Mouse (Mus musculus): ENCODE data around the gene Slc25a44. TPM values are rescaled to one million over a fixed set of nuclear protein-coding genes. Genes with fewer than 3 reads are reported as not detected.

Slc25a44 gene
- 17.0 TPM for polyA plus RNA-seq (2014; fragmentation: Illumina TruSeq; extraction: RNeasy Lipid Tissue Mini Kit (QIAGEN cat#74804); ENCODE audit: low read depth, low replicate concordance)

DNA sequence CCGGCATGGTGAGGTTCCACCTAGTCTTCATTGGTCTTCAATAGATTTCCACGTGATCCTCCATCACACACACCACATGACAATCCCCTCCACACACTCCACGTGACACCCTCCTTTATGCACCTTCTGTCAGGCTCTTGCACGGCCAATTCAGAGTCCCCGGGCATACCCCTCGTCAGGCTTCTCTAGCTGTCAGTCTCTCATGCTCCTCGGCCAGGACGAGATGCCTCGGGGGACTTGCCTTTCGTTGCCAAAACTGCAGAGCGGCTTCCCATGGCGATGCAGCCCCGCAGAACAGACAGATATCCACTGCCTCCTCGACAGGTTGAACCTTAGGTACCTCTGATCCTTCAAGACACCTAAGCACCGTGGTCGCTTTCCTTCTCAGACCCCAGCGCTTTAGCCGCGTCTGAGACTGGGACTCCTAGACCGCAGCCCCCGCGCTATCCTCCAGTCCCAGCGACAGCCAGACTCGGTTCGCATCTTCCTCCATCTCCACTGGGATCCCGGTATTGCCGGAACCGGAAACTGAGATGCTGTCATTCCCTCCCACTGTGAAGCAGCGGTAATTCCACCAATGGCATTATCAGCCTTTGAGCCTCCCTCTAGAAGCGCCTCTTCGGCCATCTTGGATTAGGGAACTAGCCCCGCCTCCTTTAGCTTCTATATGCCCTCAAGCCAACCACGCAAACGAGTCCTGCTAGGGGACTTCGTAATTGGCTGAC is at the start of gene Slc25a44:
Slc25a44 (minus strand) TSS at position 535 of the 725 bp plus-strand sequence.

DNA sequence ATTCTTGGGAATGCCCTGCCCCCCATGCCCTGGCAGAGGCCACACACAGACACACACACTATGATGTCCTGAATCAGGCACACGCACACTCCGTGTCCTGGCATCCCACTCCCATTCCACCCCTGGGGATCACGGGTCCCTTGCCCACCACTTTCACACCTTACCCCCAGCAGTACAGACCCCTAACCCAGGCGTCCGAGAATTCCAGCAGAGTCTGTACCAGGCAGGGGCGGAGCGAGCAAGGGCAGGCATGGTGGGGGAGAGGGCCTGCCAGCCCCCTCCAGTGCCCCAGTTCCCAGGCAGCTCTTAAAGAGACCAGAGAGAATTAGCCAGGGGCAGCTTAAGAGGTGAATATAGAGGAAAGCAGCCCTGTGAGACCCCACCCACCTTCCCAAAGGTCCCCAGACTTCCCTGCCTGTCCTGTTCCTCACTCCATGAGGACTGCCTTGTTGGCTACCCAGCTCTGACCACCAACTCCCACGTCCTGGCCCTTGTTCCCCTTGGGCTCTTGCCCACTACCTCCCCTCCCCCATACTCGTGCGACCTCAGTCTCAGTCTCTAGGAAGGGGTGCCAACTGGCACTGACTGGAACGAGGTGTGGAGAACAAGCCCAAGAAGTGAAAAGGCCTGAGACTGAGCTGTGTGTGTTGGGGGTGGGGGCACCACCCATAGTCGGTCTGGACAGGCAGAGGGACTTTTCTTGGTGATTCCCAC is 36.2 kb upstream of the Slc25a44 start, which contains the start of gene Sema4a:
Sema4a (minus strand) TSS at position 200 of the 714 bp plus-strand sequence.

DNA sequence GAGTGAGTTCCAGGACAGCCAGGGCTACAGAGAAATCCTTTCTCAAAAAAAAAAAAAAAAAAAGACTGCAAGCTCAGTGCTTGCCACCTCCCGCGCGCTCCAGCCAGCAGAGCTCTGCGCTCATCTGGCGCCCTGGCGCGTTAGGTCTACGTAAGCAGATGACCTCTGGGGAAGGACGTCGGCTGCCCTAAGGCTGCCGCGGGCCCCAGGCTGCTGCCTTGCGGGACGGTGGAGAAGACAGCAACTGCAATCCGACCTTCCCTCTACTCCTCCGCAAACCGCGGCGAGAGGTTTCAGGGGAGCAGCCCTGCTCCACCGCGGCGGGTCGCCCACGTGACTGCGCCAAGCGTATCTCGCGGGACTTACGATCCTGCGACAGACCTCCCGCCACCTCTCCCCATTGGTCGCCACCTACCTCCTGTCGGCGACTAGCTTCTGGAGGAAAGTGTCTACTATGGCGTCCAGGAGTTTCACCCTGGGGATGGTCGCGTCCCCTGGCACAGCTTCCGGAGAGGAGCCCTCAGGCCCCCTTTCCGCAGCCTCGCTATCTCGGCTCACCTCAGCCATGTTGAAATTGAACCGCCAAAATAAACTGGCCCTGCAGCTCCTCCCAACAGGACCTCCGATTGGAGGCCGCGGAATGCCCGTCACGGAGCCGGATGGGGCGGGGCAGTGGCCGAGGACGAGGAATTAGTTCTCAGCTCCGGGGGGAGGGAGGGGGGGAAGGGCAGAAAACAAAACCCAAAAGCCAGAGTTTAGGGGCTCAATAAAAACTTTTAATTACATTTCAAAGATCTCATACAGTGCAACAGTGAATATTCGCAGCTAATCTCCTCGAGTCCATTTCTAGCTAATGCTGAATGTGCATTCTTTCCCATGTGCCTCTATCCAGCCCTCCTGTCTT is 14.9 kb downstream of the Slc25a44 start, which contains the start of gene Pmf1:
Pmf1 (minus strand) TSS at position 591 of the 904 bp plus-strand sequence.

DNA sequence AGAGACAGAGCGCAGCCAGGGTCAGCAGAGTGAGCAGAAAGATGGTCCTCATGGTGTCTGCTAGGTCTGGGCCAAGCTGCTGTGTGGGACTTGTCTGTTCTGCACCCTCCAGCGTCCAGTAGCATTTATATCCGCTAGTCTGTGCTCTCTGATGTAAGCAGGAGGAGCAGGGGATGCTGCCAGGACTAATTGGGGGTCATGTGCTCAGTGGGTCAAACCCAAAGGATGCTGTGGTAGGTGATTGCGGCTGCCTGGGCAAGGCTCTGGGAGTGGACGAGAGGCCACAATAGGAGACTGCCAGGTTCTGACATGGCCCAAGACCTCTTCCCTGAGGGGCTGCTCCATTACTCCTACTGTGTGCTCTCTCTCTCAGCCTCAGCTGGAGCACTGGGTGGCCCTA is 40.6 kb downstream of the Slc25a44 start, which contains the start of gene Bglap:
Bglap (minus strand) TSS at position 101 of the 400 bp plus-strand sequence.

DNA sequence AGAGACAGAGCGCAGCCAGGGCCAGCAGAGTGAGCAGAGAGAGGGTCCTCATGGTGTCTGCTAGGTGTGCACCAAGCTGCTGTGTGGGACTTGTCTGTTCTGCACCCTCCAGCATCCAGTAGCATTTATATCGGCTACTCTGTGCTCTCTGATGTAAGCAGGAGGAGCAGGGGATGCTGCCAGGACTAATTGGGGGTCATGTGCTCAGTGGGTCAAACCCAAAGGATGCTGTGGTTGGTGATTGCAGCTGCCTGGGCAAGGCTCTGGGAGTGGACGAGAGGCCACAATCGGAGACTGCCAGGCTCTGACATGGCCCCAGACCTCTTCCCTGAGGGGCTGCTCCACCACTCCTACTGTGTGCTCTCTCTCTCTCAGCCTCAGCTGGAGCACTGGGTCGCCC is 46.3 kb downstream of the Slc25a44 start, which contains the start of gene Bglap2:
Bglap2 (minus strand) TSS at position 101 of the 400 bp plus-strand sequence.

DNA sequence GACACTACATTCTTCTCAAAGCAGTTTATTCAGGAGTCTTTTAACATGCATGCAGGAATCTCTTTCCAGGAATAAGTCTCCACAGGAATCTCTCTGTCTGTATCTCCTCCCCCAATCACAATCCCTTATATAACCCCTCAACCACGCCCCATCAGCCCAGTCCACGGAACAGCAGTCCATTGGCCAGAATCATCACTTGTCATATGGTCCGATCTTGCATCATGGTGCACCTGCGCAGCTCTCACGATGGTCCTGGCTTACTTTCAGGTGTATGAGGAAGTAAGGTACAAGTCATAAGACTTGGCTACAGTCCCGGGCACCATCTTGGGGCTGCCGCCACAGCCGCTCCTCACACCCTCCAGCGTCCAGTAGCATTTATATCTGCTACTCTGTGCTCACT is 52.3 kb downstream of the Slc25a44 start, which contains the start of gene Bglap3:
Bglap3 (minus strand) TSS at position 101 of the 400 bp plus-strand sequence.

DNA sequence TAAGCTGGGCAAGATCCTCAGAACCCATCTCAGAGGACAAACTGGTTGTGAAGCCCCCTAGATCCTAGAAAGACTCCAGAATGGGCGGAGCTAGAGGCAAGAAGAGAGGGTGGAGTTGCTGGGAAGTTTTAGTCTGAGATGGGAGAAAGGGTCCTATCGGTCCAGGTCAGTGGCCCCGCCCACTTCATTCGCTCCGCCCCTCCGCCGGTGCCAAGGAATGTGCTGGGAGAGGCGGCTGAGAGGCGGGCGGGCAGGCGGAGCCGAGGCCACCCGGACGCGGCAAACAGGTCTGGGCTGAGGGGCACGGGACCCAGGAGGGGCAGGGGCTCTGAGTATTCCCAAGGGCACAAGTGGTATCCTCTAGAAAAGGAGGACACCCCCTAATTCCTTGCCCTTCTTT is 60.6 kb downstream of the Slc25a44 start, which contains the start of gene Paqr6:
Paqr6 (plus strand) TSS at position 248 of the 400 bp plus-strand sequence.

Other genes starting within 250 kb of the Slc25a44 start
- gene Rhbg, start 170.4 kb downstream of the Slc25a44 start, polyA plus RNA-seq (2014; fragmentation: Illumina TruSeq; extraction: RNeasy Lipid Tissue Mini Kit (QIAGEN cat#74804); ENCODE audit: low read depth, low replicate concordance): not detected
- not detected for gene Gm38392, start 137.9 kb downstream of the Slc25a44 start, polyA plus RNA-seq (2014; fragmentation: Illumina TruSeq; extraction: RNeasy Lipid Tissue Mini Kit (QIAGEN cat#74804); ENCODE audit: low read depth, low replicate concordance)
- 11.3 TPM for gene Tsacc, start 128.1 kb downstream of the Slc25a44 start, polyA plus RNA-seq (2014; fragmentation: Illumina TruSeq; extraction: RNeasy Lipid Tissue Mini Kit (QIAGEN cat#74804); ENCODE audit: low read depth, low replicate concordance)
- gene Cct3, start 128.0 kb downstream of the Slc25a44 start, polyA plus RNA-seq (2014; fragmentation: Illumina TruSeq; extraction: RNeasy Lipid Tissue Mini Kit (QIAGEN cat#74804); ENCODE audit: low read depth, low replicate concordance): 153 TPM
- 72.2 TPM for gene Glmp, start 100.1 kb downstream of the Slc25a44 start, polyA plus RNA-seq (2014; fragmentation: Illumina TruSeq; extraction: RNeasy Lipid Tissue Mini Kit (QIAGEN cat#74804); ENCODE audit: low read depth, low replicate concordance)
- 1.8 TPM for gene Tmem79, start 89.0 kb downstream of the Slc25a44 start, polyA plus RNA-seq (2014; fragmentation: Illumina TruSeq; extraction: RNeasy Lipid Tissue Mini Kit (QIAGEN cat#74804); ENCODE audit: low read depth, low replicate concordance)
- gene Smg5, start 88.9 kb downstream of the Slc25a44 start, polyA plus RNA-seq (2014; fragmentation: Illumina TruSeq; extraction: RNeasy Lipid Tissue Mini Kit (QIAGEN cat#74804); ENCODE audit: low read depth, low replicate concordance): 58.8 TPM
- 1.6 TPM for gene Paqr6, start 60.6 kb downstream of the Slc25a44 start, polyA plus RNA-seq (2014; fragmentation: Illumina TruSeq; extraction: RNeasy Lipid Tissue Mini Kit (QIAGEN cat#74804); ENCODE audit: low read depth, low replicate concordance)
- not detected for gene Bglap3, start 52.4 kb downstream of the Slc25a44 start, polyA plus RNA-seq (2014; fragmentation: Illumina TruSeq; extraction: RNeasy Lipid Tissue Mini Kit (QIAGEN cat#74804); ENCODE audit: low read depth, low replicate concordance)
- not detected for gene Bglap2, start 46.4 kb downstream of the Slc25a44 start, polyA plus RNA-seq (2014; fragmentation: Illumina TruSeq; extraction: RNeasy Lipid Tissue Mini Kit (QIAGEN cat#74804); ENCODE audit: low read depth, low replicate concordance)
- gene Bglap, start 40.7 kb downstream of the Slc25a44 start, polyA plus RNA-seq (2014; fragmentation: Illumina TruSeq; extraction: RNeasy Lipid Tissue Mini Kit (QIAGEN cat#74804); ENCODE audit: low read depth, low replicate concordance): not detected
- gene Pmf1, start 14.8 kb downstream of the Slc25a44 start, polyA plus RNA-seq (2014; fragmentation: Illumina TruSeq; extraction: RNeasy Lipid Tissue Mini Kit (QIAGEN cat#74804); ENCODE audit: low read depth, low replicate concordance): 16.4 TPM
- 4.1 TPM for gene Sema4a, start 36.0 kb upstream of the Slc25a44 start, polyA plus RNA-seq (2014; fragmentation: Illumina TruSeq; extraction: RNeasy Lipid Tissue Mini Kit (QIAGEN cat#74804); ENCODE audit: low read depth, low replicate concordance)
- gene Lmna, start 84.8 kb upstream of the Slc25a44 start, polyA plus RNA-seq (2014; fragmentation: Illumina TruSeq; extraction: RNeasy Lipid Tissue Mini Kit (QIAGEN cat#74804); ENCODE audit: low read depth, low replicate concordance): 80.8 TPM
- 0.34 TPM for gene Mex3a, start 107.3 kb upstream of the Slc25a44 start, polyA plus RNA-seq (2014; fragmentation: Illumina TruSeq; extraction: RNeasy Lipid Tissue Mini Kit (QIAGEN cat#74804); ENCODE audit: low read depth, low replicate concordance)
- not detected for gene Rab25, start 123.2 kb upstream of the Slc25a44 start, polyA plus RNA-seq (2014; fragmentation: Illumina TruSeq; extraction: RNeasy Lipid Tissue Mini Kit (QIAGEN cat#74804); ENCODE audit: low read depth, low replicate concordance)
- gene Lamtor2, start 127.9 kb upstream of the Slc25a44 start, polyA plus RNA-seq (2014; fragmentation: Illumina TruSeq; extraction: RNeasy Lipid Tissue Mini Kit (QIAGEN cat#74804); ENCODE audit: low read depth, low replicate concordance): 116 TPM
- 60.0 TPM for gene Ubqln4, start 128.6 kb upstream of the Slc25a44 start, polyA plus RNA-seq (2014; fragmentation: Illumina TruSeq; extraction: RNeasy Lipid Tissue Mini Kit (QIAGEN cat#74804); ENCODE audit: low read depth, low replicate concordance)
- 76.6 TPM for gene Ssr2, start 150.7 kb upstream of the Slc25a44 start, polyA plus RNA-seq (2014; fragmentation: Illumina TruSeq; extraction: RNeasy Lipid Tissue Mini Kit (QIAGEN cat#74804); ENCODE audit: low read depth, low replicate concordance)
- gene Arhgef2, start 180.8 kb upstream of the Slc25a44 start, polyA plus RNA-seq (2014; fragmentation: Illumina TruSeq; extraction: RNeasy Lipid Tissue Mini Kit (QIAGEN cat#74804); ENCODE audit: low read depth, low replicate concordance): 32.9 TPM
- not detected for gene Rxfp4, start 228.0 kb upstream of the Slc25a44 start, polyA plus RNA-seq (2014; fragmentation: Illumina TruSeq; extraction: RNeasy Lipid Tissue Mini Kit (QIAGEN cat#74804); ENCODE audit: low read depth, low replicate concordance)